Mouse (Mus musculus): ENCODE data around the gene Rhoj. TPM values are rescaled to one million over a fixed set of nuclear protein-coding genes. Genes with fewer than 3 reads are reported as not detected.

Rhoj gene
- polyA plus RNA-seq, 1 experiment from 2014 or later, result 19.7 TPM

DNA sequence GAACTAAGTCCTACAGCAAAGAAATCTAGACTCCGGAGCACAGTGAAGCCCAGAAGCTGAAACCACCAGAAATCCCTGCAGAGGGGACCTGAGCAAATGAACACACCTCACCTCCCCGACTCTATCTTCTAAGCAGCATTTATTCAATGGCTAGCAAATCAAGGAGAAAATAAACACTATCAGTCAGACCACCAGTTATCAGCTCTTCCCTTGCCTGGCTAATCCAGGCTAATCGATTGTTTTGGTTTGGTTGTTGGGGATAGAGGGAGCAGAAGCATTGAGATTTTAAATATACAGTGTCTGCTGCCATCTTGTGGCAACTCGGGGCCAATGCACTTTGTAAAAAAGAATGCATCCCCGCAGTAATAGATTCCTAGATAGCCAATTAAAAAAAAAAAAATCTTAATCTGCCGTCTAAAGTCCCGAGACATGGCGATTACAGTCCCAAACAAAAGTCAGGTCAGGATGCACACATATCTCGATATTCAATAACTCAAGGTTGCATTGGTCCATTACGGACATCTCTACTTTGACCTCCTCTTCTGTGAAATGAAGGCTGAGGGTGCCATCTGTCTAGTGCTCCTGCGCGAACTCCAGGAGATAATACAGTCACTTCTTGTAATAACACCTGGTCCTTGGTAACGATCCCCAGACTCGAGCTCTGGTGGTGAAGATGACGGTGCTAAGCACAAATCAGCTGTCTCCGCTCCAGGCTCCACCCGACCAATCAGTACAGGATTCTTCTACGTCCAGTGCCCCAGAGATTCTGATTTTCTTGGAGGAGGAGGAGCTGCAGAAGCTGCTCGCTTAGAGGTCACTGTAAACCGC lies 81.4 kb downstream of the Rhoj start:
- Histone ChIP-seq H3K27me3 (ENCODE audit: control insufficient read depth, insufficient read depth, low read length) (no peaks in the 10 kb centered on the region), H3K9me3 (ENCODE audit: control insufficient read depth, low read length) (no peaks in the 10 kb centered on the region), H3K36me3 (ENCODE audit: control insufficient read depth, insufficient read depth, low read length) (no peaks in the 10 kb centered on the region), H3K4me3 (replicated peaks; ENCODE audit: low read depth, low read length) (peak overlapping the region; percentile 25), H3K4me1 (ENCODE audit: control insufficient read depth, insufficient read depth, low read length) (no peaks in the 10 kb centered on the region), H3K9ac (replicated peaks; ENCODE audit: low read length) (peak overlapping the region; percentile 31; the same call in 1 of the 2 replicates), H3K27ac (replicated peaks; ENCODE audit: low read depth, low read length) (no peak overlapping the region), H3K4me2 (ENCODE audit: low read length) (peak overlapping the region; percentile 47)
- WGBS, result 44% methylated on average over 20 of the region's 20 CpGs
- DNase-seq, result peak; percentile 85
- peak; percentile 46; the same call in 1 of the 2 replicates for ATAC-seq (ENCODE audit: low FRiP score, low TSS enrichment)

DNA sequence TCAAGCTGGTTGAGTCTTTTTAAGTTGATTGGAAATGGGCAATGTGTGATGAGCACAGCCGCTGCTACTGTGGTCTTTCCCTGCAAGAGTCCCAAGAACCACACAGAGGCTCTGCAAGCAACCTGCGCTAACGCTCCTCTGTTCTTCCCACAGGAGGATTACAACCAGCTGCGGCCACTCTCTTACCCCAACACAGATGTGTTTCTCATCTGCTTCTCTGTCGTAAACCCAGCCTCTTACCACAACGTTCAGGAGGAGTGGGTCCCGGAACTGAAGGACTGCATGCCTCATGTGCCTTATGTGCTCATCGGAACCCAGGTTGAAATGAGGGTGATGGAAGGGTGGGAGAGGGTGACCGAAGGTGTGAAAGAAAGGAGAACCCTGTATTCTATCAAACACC lies 83.4 kb downstream of the Rhoj start:
- DNase-seq (no peak), ATAC-seq (ENCODE audit: low FRiP score, low TSS enrichment) (no peak)
- H3K27ac ChIP-seq (replicated peaks; ENCODE audit: low read depth, low read length), result no peak overlapping the region
- H3K36me3 ChIP-seq (ENCODE audit: control insufficient read depth, insufficient read depth, low read length), result no peaks in the 10 kb centered on the region
- no peak overlapping the region for H3K4me3 ChIP-seq (replicated peaks; ENCODE audit: low read depth, low read length)
- no peaks in the 10 kb centered on the region for H3K27me3 ChIP-seq (ENCODE audit: control insufficient read depth, insufficient read depth, low read length)
- H3K9ac ChIP-seq (replicated peaks; ENCODE audit: low read length), result no peak overlapping the region
- H3K9me3 ChIP-seq (ENCODE audit: control insufficient read depth, low read length), result no peaks in the 10 kb centered on the region
- no peaks in the 10 kb centered on the region for H3K4me1 ChIP-seq (ENCODE audit: control insufficient read depth, insufficient read depth, low read length)
- 86% methylated on average over 9 of the region's 9 CpGs for WGBS
- no peak overlapping the region for H3K4me2 ChIP-seq (ENCODE audit: low read length)

DNA sequence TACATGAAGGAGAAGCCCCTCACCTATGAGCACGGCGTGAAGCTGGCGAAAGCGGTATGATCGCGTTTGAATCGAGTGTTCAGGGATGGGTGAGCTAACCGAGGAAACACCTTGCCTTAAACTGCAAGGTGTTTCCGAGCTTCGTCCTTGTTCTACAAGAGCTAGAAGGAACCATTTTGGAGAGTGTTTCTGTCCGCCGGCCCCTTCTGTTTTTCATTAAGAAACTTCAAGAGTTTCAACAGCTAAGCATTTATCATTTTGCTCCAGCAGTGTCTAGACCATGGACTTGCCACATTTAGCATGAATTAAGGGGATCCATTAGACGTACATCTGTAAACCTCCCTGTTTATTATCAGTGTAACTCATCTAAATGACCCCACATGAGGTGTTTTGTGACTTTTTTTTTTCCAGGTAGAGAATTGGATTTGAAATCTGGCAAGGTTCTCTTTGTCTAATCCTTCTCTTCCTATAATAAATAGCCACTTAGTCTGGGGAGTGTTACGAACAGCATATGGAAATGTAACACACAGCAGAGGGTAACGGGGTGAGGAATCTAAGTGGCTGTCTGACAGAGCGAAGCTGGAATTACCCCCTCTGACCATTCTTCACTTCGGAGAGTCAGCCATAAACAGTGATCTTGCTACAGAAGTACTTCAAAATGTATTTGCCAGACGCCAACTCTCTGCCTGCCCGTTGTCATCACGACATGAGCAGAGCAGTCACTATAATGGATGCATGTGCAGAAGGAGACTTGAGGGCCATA lies 86.1 kb downstream of the Rhoj start:
- no peak overlapping the region for H3K4me3 ChIP-seq (replicated peaks; ENCODE audit: low read depth, low read length)
- DNase-seq, result no peak
- 90% methylated on average over 20 of the region's 20 CpGs for WGBS
- no peak overlapping the region for H3K4me2 ChIP-seq (ENCODE audit: low read length)
- no peak for ATAC-seq (ENCODE audit: low FRiP score, low TSS enrichment)
- no peaks in the 10 kb centered on the region for H3K36me3 ChIP-seq (ENCODE audit: control insufficient read depth, insufficient read depth, low read length)
- H3K27ac ChIP-seq (replicated peaks; ENCODE audit: low read depth, low read length), result no peak overlapping the region
- H3K4me1 ChIP-seq (ENCODE audit: control insufficient read depth, insufficient read depth, low read length), result no peaks in the 10 kb centered on the region
- H3K27me3 ChIP-seq (ENCODE audit: control insufficient read depth, insufficient read depth, low read length), result no peaks in the 10 kb centered on the region
- H3K9me3 ChIP-seq (ENCODE audit: control insufficient read depth, low read length), result no peaks in the 10 kb centered on the region
- no peak overlapping the region for H3K9ac ChIP-seq (replicated peaks; ENCODE audit: low read length)

DNA sequence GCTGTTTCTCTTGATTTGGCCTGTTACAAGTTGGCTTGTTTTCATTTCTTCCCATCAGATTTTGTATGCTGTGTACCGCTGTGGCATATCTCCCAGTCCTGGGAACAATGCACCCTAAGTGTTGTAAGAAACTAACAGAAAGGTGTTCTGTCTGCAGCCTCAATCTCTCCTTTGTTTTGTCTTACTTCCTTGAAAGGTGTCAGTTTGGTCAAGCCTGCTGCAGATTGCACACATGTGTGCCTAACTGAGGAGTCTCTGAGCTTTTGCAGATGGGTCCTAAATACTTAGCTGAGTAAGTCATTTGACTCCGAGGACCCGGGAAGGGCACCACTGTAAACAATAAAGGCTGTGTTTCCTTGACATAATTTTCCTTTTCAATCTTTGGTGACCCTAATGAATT lies 88.5 kb downstream of the Rhoj start:
- Histone ChIP-seq H3K27ac (replicated peaks; ENCODE audit: low read depth, low read length) (no peak overlapping the region), H3K4me2 (ENCODE audit: low read length) (no peak overlapping the region), H3K4me1 (ENCODE audit: control insufficient read depth, insufficient read depth, low read length) (no peaks in the 10 kb centered on the region), H3K9ac (replicated peaks; ENCODE audit: low read length) (no peak overlapping the region), H3K27me3 (ENCODE audit: control insufficient read depth, insufficient read depth, low read length) (no peaks in the 10 kb centered on the region), H3K36me3 (ENCODE audit: control insufficient read depth, insufficient read depth, low read length) (no peaks in the 10 kb centered on the region), H3K4me3 (replicated peaks; ENCODE audit: low read depth, low read length) (no peak overlapping the region), H3K9me3 (ENCODE audit: control insufficient read depth, low read length) (no peaks in the 10 kb centered on the region)
- ATAC-seq (ENCODE audit: low FRiP score, low TSS enrichment) (no peak), DNase-seq (no peak)
- 79% methylated on average over 3 of the region's 3 CpGs for WGBS

DNA sequence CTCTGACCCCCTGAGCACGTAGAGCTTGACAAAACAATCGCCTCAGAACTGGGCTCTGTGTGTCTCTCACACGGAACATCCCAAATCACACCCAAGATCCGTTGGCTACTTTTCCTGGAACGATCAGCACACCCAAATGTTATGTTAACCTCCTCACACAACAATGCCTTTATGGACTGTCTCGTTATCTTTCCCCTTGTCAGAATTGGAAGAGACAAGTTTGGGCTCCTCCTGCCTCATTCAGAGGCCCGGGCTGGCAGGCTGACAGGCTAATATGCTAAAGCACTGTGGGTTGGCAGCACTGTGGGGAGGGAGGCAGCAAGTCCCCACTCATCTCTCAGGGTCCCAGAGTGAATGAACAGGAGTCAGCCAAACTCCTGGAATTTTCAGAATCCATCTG lies 89.0 kb downstream of the Rhoj start:
- no peak for ATAC-seq (ENCODE audit: low FRiP score, low TSS enrichment)
- Histone ChIP-seq H3K4me2 (ENCODE audit: low read length) (no peak overlapping the region), H3K4me1 (ENCODE audit: control insufficient read depth, insufficient read depth, low read length) (no peaks in the 10 kb centered on the region), H3K27me3 (ENCODE audit: control insufficient read depth, insufficient read depth, low read length) (no peaks in the 10 kb centered on the region), H3K36me3 (ENCODE audit: control insufficient read depth, insufficient read depth, low read length) (no peaks in the 10 kb centered on the region), H3K4me3 (replicated peaks; ENCODE audit: low read depth, low read length) (no peak overlapping the region), H3K9me3 (ENCODE audit: control insufficient read depth, low read length) (no peaks in the 10 kb centered on the region), H3K27ac (replicated peaks; ENCODE audit: low read depth, low read length) (no peak overlapping the region), H3K9ac (replicated peaks; ENCODE audit: low read length) (no peak overlapping the region)
- WGBS, result 68% methylated on average over 7 of the region's 7 CpGs
- peak; percentile 21 for DNase-seq

DNA sequence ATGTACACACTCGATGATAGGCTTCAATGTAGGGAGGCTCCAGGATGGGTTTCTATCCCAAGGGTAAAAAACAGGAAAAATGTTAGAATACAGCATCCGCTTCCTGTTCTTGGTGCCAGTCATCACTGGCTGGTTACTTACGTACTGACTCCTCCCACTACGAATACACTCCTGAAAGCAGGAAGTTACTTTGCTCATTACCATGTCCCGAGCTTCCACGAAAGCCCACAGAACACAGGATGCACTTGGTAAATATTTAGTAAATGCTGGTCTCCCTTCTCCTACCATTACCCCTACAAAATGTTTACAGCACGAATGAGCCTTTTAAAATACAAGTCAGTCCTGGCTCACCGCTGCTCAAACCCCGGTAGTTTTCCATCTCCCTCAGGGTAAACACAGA lies 104.8 kb downstream of the Rhoj start:
- DNase-seq, result no peak

DNA sequence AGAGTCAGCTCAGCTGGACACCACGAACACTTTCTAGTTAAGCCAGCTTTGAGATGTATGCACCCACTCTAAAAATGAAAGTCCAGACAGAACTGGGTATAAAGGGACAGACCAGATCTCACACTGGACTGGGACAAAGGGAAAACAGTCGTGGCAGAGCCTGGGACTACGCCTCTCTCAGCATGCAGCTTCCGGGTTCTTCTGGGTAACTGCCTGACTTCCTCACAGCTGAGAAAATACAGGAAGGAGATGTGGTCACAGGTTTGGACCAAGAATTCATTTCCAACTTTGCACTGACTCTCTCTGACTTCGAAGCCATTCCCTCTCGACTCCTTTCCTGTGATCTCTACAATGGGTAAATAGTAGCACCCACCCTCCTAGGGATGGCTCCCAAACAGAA lies 106.9 kb downstream of the Rhoj start:
- Histone ChIP-seq H3K27ac (replicated peaks; ENCODE audit: low read depth, low read length) (no peak overlapping the region), H3K4me3 (replicated peaks; ENCODE audit: low read depth, low read length) (no peak overlapping the region), H3K4me2 (ENCODE audit: low read length) (no peak overlapping the region), H3K27me3 (ENCODE audit: control insufficient read depth, insufficient read depth, low read length) (no peaks in the 10 kb centered on the region), H3K36me3 (ENCODE audit: control insufficient read depth, insufficient read depth, low read length) (no peaks in the 10 kb centered on the region), H3K4me1 (ENCODE audit: control insufficient read depth, insufficient read depth, low read length) (no peaks in the 10 kb centered on the region), H3K9me3 (ENCODE audit: control insufficient read depth, low read length) (no peaks in the 10 kb centered on the region), H3K9ac (replicated peaks; ENCODE audit: low read length) (no peak overlapping the region)
- ATAC-seq (ENCODE audit: low FRiP score, low TSS enrichment), result no peak
- DNase-seq, result no peak
- WGBS, result 76% methylated on average over 6 of the region's 6 CpGs

More for the DNA sequence above, 104.8 kb downstream of the Rhoj start:
- no peak for ATAC-seq (ENCODE audit: low FRiP score, low TSS enrichment)
- no peaks in the 10 kb centered on the region for H3K9me3 ChIP-seq (ENCODE audit: control insufficient read depth, low read length)
- no peak overlapping the region for H3K9ac ChIP-seq (replicated peaks; ENCODE audit: low read length)
- 89% methylated on average over 9 of the region's 9 CpGs for WGBS
- H3K4me3 ChIP-seq (replicated peaks; ENCODE audit: low read depth, low read length), result no peak overlapping the region
- H3K27ac ChIP-seq (replicated peaks; ENCODE audit: low read depth, low read length), result no peak overlapping the region
- H3K4me2 ChIP-seq (ENCODE audit: low read length), result no peak overlapping the region
- H3K36me3 ChIP-seq (ENCODE audit: control insufficient read depth, insufficient read depth, low read length), result no peaks in the 10 kb centered on the region
- H3K27me3 ChIP-seq (ENCODE audit: control insufficient read depth, insufficient read depth, low read length), result no peaks in the 10 kb centered on the region
- H3K4me1 ChIP-seq (ENCODE audit: control insufficient read depth, insufficient read depth, low read length), result no peaks in the 10 kb centered on the region

DNA sequence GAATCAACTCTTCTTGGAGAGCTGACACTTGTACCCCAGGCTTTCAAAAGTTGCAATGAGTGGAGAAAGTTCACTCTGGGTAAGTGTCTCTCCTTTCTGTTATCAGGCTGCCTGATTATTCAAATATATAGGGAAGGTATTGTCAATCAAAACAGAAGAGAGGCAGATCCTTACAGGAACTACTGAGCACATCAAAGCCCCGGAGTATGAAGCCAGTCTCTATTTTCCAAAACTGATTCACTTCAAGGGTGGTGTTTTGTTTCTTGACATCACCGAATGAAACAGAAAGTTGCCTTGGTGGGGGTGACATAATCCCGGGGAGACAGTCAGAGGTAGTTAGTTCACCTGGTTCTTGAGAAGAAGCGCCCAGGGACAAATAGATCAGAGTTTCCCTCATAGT lies 108.6 kb downstream of the Rhoj start, which contains the start of gene Gphb5:
TSS of gene Gphb5 (minus strand) at position 101 of the 400 bp plus-strand sequence.
- Histone ChIP-seq H3K4me1 (ENCODE audit: control insufficient read depth, insufficient read depth, low read length) (no peaks in the 10 kb centered on the region), H3K4me2 (ENCODE audit: low read length) (no peak within 1 kb of the TSS), H3K9me3 (ENCODE audit: control insufficient read depth, low read length) (no peaks in the 10 kb centered on the region), H3K4me3 (replicated peaks; ENCODE audit: low read depth, low read length) (no peak within 1 kb of the TSS), H3K27ac (replicated peaks; ENCODE audit: low read depth, low read length) (no peak within 1 kb of the TSS), H3K36me3 (ENCODE audit: control insufficient read depth, insufficient read depth, low read length) (no peaks in the 10 kb centered on the region), H3K9ac (replicated peaks; ENCODE audit: low read length) (no peak within 1 kb of the TSS), H3K27me3 (ENCODE audit: control insufficient read depth, insufficient read depth, low read length) (no peaks in the 10 kb centered on the region)
- WGBS, result 81% methylated on average over 4 of the region's 4 CpGs
- DNase-seq, result no peak
- ATAC-seq (ENCODE audit: low FRiP score, low TSS enrichment), result no peak

Measured in midbrain, embryonic 14.5 days (tissue).